Mouse (Mus musculus): ENCODE data around the gene Fam53b.

Fam53b gene

DNA sequence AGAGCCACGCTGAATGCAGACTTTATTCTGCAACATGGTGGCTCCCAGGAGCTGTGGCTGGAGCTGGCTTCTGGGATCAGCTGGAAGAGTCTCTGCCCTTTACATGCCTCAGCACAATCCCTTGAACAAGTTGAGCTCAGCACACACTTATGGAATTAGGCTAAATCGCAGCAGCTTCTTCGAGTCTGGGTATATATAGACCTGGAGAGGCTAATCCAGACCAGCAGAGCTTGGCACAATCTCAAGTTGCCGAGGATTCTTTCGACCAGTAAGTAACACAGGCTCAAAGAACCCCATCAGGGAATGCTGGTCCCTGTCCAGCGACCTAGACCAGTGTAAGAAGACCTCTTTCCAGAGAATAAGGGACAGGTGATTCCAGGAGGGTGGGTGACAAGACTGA is 31.8 kb downstream of the Fam53b start:
- ChIA-PET POLR2A (interaction anchor here in 3 of 4 experiments (0.5 to 6.4 kb wide), 21 partner anchors 10 to 855 kb away, joined by 3 to 50 read pairs (median 3); partner anchors contain the start of genes Abraxas2 (in 1 of the 3) and Edrf1 (in 1 of the 3)), CTCF (interaction anchor here (0.6 to 3.2 kb wide), 7 partner anchors 29 to 564 kb away, joined by 3 to 15 read pairs (median 7); no protein-coding TSS in a partner anchor)

DNA sequence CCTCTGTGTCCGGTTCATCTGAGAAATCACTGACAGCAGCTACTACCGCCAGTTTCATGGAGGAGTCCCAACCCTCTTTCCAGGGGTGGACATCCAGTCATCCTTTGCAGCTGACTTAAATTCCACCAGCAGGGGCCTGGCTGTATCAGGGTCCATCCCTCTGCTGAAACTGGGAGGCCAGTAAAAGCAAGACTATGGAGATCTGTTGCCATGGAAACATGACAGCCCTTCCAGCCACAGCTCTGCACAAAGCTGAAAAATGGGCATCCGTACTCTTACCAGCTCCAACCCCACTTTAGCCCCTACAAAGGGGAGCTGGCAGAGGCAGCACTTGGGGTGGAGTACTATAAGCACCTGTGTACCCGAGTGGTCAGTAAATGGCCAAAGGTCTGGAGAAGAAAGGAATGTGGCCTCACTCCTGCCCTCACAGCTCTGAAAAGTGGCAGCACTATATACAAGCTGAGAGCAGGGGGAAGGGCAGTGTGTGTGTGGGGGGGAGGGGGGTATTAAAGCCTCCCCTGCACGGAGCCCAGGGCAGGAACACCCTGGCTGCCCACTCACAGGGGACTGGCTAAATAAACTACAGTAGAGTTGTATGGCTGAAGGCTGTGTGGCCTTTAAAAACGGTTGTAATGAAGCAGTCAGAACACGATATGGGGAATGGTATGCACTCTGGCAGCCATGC is 32.4 kb downstream of the Fam53b start:
- ChIA-PET POLR2A (interaction anchor here in 2 of 4 experiments (0.5 to 6.4 kb wide), 19 partner anchors 10 to 856 kb away, joined by 3 to 50 read pairs (median 4); partner anchors contain the start of genes Abraxas2 (in 1 of the 2) and Edrf1 (in 1 of the 2)), CTCF (interaction anchor here in 3 of 4 experiments (0.5 to 3.2 kb wide), 9 partner anchors 30 to 143 kb away, joined by 3 to 15 read pairs (median 5); no protein-coding TSS in a partner anchor)

DNA sequence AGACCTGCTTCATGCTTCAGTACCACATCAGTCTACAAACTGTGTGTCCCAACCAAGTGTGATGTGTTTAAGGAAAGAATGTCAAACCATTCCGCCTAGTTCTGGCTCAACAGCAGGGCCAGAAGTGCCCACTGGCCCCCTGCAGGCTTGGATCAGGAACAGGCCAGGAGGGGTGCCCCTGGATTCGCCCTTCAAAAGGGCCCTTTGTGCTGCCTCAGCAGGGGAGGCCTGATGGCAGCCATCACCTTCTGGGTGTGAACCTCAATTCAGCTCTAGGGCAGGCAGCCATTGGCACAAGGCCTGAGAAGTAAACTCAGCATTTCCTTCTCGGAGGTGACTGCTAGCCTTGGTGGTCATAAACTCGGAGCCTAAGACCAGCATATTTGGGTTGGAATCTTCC is 33.1 kb downstream of the Fam53b start:
- CTCF ChIA-PET, result interaction anchor here in 3 of 4 experiments (0.5 to 3.2 kb wide), 9 partner anchors 14 to 142 kb away, joined by 3 to 15 read pairs (median 4); no protein-coding TSS in a partner anchor
- POLR2A ChIA-PET, result interaction anchor here in 3 of 4 experiments (0.6 to 6.4 kb wide), 16 partner anchors 9 to 79 kb away, joined by 3 to 50 read pairs (median 6); no protein-coding TSS in a partner anchor

DNA sequence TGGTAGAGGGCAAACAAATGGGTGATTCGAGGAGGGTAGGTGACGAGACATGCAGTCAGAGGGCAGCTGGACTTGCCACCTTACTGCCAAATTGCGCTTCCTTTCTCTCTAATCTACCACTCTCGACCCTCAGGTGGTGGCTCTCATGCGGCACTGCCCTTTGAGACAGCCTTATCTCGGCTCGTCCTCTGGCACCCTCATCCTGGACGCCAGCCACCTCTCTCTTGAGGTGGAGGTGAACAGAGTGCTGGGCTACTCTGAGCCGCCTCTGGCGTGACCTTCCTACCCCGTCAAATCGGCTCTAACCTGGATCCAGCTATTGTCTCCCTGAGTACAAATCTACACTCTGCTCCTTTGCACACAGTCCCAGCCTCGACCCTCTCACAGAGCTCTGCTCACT is 35.1 kb downstream of the Fam53b start:
- POLR2A ChIA-PET, result interaction anchor here in 2 of 4 experiments (0.7 to 5.8 kb wide), 8 partner anchors 9 to 80 kb away, joined by 3 to 32 read pairs (median 5); partner anchors contain the start of gene Abraxas2 (in 1 of the 2)
- CTCF ChIA-PET, result no interaction called here

DNA sequence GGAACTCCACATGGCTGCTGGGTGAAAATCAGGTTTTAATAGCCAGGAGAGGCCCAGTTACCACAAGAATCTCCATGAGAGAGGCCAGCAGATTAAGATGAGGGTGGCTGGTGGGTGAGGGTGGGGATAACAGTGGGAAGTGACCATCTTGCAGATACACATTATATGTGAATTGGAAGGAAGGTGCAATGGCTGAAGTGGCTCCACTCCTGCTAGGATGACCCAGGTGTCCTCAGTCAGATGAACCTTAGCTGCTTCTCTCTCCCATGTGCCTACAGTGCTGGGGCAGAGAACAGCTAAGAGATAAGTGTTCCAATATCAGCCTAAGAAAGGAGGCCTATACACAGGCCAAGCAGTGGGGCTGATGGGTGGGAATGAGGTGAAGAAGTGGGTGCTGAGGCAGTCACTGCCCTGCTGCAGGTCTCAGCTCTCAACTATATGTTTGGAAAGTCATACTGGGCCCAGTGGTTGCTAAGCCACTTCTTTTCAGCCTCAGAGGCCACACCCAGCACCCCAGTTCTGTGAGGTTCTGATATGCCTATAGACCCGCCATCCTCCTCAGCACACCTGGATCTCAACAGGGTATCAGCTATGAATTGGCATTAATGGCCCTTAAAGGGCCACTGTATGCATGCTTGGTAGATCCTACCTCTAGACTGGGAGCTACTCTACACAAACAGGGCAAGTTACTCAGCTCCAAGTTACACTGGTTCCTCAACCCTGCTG is 35.8 kb downstream of the Fam53b start:
- ChIA-PET POLR2A (interaction anchor here in 2 of 4 experiments (0.8 to 5.8 kb wide), 9 partner anchors 9 to 42 kb away, joined by 3 to 32 read pairs (median 5); no protein-coding TSS in a partner anchor), CTCF (interaction anchor here in 1 of 4 experiments (2.0 kb wide), 1 partner anchor 42 kb away, joined by 7 read pairs; no protein-coding TSS in a partner anchor)

DNA sequence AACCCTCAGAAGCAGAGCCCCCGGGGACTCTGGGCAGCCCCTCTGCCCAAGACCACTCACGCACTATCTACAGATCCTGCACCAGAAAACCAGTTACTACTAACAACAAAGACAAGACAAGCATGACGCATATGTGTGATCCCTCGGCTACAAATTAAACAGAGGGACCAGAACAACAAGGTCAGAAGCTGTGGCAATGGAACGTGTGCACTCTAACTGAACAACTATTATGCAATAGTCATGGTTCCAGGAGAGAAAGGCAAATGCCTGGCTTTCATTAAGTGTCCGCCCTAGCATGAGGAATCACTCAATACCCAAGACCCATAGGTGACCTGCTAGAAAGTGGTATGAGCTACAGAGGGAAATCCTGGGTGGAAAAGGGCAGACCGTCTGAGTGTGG is 36.6 kb downstream of the Fam53b start:
- CTCF ChIA-PET, result interaction anchor here in 2 of 4 experiments (1.3 to 2.0 kb wide), 2 partner anchors 34 to 41 kb away, joined by 4 to 7 read pairs; no protein-coding TSS in a partner anchor
- POLR2A ChIA-PET, result interaction anchor here in 2 of 4 experiments (0.8 to 4.1 kb wide), 10 partner anchors 12 to 41 kb away, joined by 3 to 16 read pairs (median 4); no protein-coding TSS in a partner anchor

DNA sequence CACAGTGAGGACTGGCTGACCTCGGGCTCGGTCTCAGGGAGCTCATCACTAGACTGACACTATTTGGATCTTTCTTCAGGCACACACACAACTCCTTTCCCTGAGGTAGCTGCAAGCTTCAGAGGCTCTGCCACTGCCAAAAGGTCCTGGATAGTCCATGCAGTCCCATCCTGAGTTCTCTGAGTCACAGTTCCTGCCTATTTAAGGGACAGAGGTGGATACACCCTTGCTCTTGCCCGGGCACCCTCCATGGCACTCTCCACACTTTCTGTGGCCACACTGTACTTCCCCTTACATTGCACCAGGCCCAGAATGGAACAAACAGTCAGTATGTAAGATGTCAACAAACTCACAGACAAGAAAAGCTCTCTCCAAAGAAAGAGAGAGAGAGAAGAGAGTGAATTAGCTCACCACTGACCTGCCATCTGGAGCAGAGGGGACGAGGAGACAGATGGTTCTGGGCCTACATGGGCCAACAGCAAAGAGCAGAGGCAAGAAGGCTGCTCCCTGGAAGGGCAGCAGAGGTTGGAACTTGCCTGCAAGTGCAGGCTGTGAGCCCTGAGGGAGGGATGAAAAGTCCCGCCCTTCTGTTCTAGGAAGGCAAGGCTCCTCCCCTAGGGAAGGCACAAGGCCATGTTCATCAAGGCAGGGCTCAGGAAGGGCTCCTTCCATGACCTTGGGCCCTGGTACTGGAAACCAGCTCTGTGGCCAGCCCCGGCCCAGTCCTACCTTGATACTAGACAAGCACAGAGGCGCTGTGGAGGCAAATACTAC is 37.2 kb downstream of the Fam53b start:
- POLR2A ChIA-PET, result interaction anchor here in 2 of 4 experiments (0.8 to 4.1 kb wide), 12 partner anchors 9 to 40 kb away, joined by 3 to 16 read pairs (median 4); no protein-coding TSS in a partner anchor
- CTCF ChIA-PET, result interaction anchor here in 2 of 4 experiments (1.3 to 2.0 kb wide), 2 partner anchors 35 to 41 kb away, joined by 4 to 7 read pairs; no protein-coding TSS in a partner anchor

DNA sequence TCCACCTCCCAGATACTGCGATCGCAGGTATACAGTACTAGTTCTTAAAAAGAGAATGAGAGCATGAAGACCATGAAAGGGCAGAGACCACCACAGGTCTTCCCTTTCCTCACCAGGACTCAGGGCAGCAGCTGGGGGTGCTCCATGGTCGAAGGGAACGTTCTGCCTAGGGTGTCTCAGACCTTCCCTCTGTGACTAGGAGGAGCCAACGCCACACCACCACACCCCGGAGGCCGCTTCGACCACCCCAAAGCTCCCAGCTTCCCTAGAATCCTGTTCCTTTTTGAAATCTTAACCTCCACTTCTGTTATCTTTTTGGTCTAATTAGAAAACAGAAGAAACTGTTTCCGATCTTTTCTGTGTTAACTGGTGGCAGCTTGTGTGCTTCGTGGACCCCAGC is 37.8 kb downstream of the Fam53b start:
- POLR2A ChIA-PET, result interaction anchor here in 3 of 4 experiments (0.6 to 4.1 kb wide), 10 partner anchors 10 to 118 kb away, joined by 3 to 16 read pairs (median 4); no protein-coding TSS in a partner anchor
- CTCF ChIA-PET, result interaction anchor here in 3 of 4 experiments (1.0 to 2.0 kb wide), 3 partner anchors 35 to 40 kb away, joined by 3 to 7 read pairs (median 4); no protein-coding TSS in a partner anchor

DNA sequence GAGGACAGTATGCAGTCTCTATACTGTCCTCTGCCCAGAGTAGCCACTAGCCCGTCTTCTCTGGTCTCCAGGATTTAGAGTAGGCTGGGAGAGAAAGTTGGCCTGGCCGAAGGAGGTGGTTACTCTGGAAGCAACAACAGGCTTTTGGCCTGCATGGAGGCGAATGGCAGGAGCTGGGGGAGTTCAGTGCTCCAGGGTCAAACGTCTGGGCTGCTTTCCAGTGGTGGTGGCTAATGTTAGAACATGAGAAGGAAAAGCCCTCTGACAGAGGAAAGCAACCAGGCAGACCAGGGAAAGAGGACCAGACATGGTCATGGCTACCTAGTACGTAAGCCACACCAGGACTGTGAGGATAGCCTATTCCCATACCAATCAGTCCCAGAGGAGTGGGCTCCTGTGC is 38.4 kb downstream of the Fam53b start:
- ChIA-PET POLR2A (interaction anchor here in 3 of 4 experiments (0.6 to 4.1 kb wide), 5 partner anchors 11 to 117 kb away, joined by 3 to 16 read pairs (median 4); no protein-coding TSS in a partner anchor), CTCF (interaction anchor here in 1 of 4 experiments (1.0 kb wide), 1 partner anchor 36 kb away, joined by 3 read pairs; no protein-coding TSS in a partner anchor)

DNA sequence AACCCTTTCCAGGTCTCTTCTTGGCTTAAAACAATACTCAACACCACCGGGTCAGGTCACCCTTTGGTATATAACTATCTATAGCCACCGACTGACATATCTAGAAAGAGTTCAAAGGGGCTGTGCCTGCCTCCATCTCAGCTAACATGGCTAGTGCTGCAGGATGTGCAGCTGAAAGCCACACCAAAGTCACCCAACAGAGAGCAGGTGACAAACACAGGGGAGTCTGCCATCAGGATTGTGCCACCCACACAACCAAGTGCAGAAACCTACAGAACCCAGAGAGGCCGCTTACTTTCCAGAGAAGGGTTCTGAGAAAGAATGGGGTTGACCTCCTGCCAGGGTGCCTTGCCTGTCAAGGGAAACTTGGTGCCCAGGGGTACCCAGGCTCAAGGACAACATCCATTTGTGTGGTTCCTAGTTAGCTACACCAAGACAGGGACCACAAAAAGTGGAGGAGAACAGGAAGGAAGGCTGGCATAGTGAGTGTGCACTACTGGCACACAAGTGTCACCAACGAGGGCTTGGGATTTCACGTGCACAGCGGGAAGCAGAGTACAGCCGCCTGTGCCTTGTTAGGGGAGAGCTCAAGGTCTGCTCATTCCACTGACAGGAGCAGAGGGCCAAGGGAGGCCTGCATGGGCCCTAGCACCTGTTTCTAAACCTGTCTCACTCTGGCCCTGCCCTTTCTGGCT is 40.5 kb downstream of the Fam53b start:
- POLR2A ChIA-PET, result interaction anchor here in 2 of 4 experiments (0.5 to 4.1 kb wide), 3 partner anchors 16 to 39 kb away, joined by 3 to 16 read pairs (median 4); no protein-coding TSS in a partner anchor

DNA sequence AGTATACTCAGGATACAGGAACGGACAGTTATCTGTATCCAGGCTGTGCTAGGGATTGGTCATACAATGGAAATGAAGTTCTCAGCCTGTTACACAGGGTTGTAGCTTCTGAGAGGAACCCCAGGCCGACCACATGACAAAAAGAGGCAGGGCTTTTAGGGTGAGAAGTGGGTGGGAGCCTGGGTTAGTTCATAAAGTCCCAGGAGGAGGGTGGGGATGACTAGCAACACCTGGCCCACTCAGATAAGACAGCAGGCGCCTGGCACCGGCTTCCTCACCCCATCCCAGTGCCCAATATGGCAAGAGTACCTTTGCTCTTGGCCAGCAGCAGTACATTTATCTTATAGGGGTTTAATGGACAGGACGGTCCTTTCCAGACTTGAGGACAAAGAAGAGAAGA is 41.2 kb downstream of the Fam53b start:
- CTCF ChIA-PET, result no interaction called here
- POLR2A ChIA-PET, result interaction anchor here in 2 of 4 experiments (0.5 to 1.4 kb wide), 2 partner anchors 9 to 40 kb away, joined by 4 read pairs; no protein-coding TSS in a partner anchor

More for the DNA sequence above, 40.5 kb downstream of the Fam53b start:
- CTCF ChIA-PET, result interaction anchor here in 1 of 4 experiments (0.7 kb wide), 1 partner anchor 38 kb away, joined by 3 read pairs; no protein-coding TSS in a partner anchor

DNA sequence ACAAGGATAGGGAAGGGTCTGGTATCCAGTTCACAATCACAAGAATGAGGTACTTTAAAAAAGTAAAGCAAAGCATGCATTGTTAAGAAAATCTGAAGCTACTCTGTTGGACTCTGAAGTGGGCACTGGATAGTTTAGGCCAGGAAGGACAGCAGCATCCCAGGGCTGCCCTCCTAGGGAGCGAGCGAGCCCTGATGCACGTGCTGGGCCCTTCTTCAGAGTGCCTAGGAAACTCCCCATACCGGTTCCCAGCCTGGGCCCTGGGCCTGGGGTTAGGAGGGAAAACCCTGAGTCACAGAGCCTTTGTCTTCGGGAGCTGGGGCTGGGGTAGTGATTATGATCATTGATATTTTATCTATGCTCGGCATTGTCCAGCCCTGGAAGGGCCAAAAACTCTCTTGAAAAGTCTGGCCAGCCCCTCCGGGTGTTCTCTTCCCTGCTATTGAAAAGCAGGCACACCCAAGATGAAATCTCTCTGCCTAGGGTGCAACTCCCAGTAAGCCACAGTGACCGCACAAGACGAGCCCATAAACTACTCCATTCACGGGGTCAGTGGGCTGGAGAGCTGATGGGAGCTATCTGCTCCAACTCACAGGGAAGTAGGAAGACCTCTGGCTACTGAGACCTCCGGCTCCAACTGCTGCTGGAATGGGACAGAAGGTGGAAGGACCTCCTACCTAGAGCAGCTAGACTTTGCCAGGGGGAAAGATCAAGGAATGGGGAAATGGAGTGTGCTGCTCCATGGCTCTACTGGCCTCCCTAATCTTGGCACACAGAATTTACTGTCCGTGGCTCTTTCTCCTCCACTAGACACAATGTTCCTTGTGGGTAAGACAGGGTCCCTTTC is 45.0 kb downstream of the Fam53b start:
- POLR2A ChIA-PET, result interaction anchor here in 1 of 4 experiments (0.8 to 1.4 kb wide), 4 partner anchors 9 to 38 kb away, joined by 3 read pairs; no protein-coding TSS in a partner anchor

DNA sequence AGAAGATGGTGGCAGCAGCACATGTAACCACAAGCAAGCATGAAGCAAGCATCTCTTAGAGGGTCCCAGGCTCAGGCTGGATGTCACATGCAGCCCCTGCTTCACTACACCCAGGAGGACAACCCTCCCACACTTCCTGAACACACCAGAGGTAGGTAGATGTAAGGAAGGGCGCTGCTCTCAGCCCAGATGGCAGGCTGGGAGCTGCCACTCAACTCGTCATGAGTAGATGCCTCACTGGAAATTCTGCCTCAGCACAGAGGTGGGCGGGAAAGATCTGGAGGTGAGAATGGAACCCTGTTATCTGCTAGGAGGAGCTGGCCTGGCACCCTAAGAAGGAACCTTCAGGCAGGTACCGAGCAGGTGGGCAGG is 45.7 kb downstream of the Fam53b start:
- POLR2A ChIA-PET, result interaction anchor here in 1 of 4 experiments (1.4 kb wide), 2 partner anchors 8 to 39 kb away, joined by 3 read pairs; no protein-coding TSS in a partner anchor
- CTCF ChIA-PET, result no interaction called here

More for the DNA sequence above, 45.0 kb downstream of the Fam53b start:
- CTCF ChIA-PET, result interaction anchor here in 1 of 4 experiments (0.6 kb wide), 1 partner anchor 42 kb away, joined by 3 read pairs; no protein-coding TSS in a partner anchor

DNA sequence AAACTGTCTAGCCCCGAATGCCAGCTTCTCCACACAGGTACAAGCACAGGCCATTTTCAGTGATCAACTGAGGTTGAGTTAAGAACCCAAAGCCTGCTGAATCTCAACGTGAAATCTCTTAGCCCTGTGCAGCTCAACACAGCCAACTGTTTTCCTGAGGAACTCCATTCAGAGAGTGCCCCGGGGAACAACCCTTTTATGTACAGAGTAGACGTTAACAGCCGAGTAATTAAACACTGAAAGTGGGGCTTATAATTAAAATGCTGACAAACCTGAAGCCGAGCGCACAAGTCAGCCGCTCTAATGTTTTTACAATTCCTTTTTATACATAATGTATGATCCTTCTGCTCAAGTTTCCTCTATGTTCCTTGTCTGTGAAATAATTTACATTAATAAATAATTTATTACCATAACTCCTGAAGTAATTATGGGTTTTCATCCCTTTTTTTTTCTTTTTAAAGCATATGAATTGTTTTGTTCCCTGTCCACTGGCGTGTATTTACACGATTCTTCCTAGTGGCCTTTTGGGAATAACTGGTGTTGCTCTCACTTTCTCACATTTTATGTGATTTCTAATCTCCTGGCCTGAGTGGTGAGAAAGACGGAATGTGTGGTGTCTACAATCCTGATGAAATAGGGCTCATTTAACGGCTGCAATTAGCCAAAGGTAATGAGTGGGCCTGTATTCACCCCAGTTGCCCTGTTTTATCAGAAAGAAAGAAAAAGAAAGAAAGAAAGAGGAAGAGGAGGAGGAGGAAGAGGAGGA is 46.3 kb downstream of the Fam53b start:
- ChIA-PET CTCF (no interaction called here), POLR2A (interaction anchor here in 2 of 4 experiments (0.5 to 2.1 kb wide), 4 partner anchors 13 to 15 kb away, joined by 3 to 7 read pairs (median 3); no protein-coding TSS in a partner anchor)

DNA sequence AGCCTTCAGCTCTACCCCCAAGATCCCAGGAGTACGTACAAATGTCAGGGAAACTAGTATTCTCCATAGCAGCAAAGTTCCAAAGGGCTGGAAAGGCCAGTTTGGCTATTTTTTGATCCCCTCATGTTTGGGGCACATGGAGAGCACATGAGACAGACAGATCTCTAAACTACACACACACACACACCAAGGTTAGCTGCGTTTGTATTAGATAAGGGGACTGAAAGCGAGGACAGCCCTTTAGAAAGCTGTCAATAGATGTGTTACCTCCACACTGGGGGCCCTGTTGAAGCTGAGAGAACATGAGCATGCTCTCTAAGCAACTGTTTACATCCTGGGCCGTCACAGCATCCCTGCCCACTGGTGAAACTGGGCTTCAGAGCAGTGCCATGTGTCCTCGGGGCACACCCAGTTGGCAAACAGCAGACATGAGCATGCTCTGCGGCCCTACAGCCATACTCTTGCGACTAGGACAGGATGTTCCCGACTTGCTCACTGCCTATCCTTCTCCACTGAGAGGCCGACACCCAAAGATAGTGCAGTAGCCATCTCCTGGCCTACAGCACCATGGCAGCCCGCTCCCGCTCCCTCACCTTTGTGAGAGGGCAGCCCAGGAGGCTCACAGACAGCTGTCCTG is 47.3 kb downstream of the Fam53b start:
- ChIA-PET CTCF (interaction anchor here in 1 of 4 experiments (0.7 kb wide), 1 partner anchor 108 kb away, joined by 4 read pairs; no protein-coding TSS in a partner anchor), POLR2A (interaction anchor here in 3 of 4 experiments (0.5 to 2.1 kb wide), 13 partner anchors 8 to 100 kb away, joined by 3 to 7 read pairs (median 3); no protein-coding TSS in a partner anchor)
